Mouse (Mus musculus) layer of hippocampus, adult 2 months (tissue): ENCODE data around the gene Zfp282. TPM values are rescaled to one million over a fixed set of nuclear protein-coding genes. Genes with fewer than 3 reads are reported as not detected.
A peak's percentile ranks its signal among the peaks of the same experiment; 100 is the strongest.

Experiments
- DNase-seq, 2 experiments: peaks; one replicate each; pipeline ENCODE4 v3.0.0; 2022; ENCODE audit warnings: low spot score in 2 of 2
- H3K27ac ChIP-seq: fragments of 200-600 bp; 2 replicates; pipeline ENCODE4 v1.8.1; 2022
- H3K4me3 ChIP-seq: fragments of 200-600 bp; 2 replicates; pipeline ENCODE4 v1.8.1; 2022; ENCODE audit warnings: mild to moderate bottlenecking
- CTCF ChIP-seq: fragments of 200-600 bp; conservative IDR thresholded peaks from 2 replicates; pipeline ENCODE4 v1.8.1; 2022; ENCODE audit warnings: antibody characterized with exemption, mild to moderate bottlenecking, moderate library complexity
- total RNA-seq, 2 experiments: library from RNA; stranded (reverse); gene quantifications; 2 replicates each; pipeline ENCODE4 v1.2.3; 2021

Gene Zfp282
- total RNA-seq, 2 experiments from 2014 or later = 13.3 to 13.5 TPM

DNA sequence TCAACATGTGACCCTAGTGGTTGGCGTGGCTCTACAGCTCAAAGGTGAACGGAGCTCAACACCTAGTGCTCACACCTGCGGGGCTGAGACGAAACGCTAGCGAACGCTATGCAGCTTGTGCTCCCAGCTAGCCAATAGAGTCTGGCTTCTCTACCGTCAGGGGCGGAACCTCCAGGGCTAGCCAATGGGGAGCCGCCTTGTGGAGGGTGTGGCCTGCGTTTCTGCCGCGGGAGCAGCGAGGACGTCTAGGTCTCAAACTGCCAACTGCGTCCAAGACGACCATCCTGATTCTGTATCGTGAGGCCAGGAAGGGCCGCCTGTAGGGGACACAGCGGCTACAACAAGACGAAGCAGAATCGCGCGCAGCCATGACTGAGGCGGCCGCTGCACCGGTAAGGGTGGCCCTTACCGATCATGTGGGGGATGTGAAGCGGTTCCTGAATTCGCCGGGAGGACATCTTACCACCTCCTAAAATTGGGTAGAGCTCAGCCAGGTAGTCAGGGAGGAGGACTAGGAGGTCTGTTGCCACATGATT lies 76.3 kb downstream of the Zfp282 start, which contains the start of gene Zfp956:
Gene Zfp956, plus strand, starts transcription at position 200 of the 536 bp plus-strand sequence.
- peak within 1 kb of the TSS; percentile 83 for H3K27ac ChIP-seq
- peak within 1 kb of the TSS; percentile 71 for H3K4me3 ChIP-seq
- TF ChIP-seq CTCF = peak; percentile 41
- DNase-seq = peak; percentile 94 to 95

DNA sequence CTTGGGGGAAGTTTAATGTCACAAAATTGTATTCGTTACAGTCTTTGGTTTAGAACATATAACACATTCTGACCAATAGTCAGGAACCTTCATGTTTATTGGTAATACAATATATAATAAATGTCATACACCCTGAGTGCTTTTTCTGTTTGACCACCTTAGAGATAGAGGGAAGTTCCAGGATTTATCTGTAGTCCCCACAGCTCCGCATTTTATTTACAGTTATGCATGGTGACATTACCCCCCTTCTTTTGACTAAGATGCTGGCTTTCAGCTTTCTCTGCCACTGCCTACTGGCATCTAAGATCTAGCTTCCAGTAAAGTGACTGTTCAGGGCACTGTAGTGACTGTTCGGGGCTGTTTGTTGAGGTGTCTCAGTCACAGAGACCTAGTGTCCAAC lies 77.4 kb downstream of the Zfp282 start:
- DNase-seq = no peak
- H3K27ac ChIP-seq = no peak overlapping the region
- peak overlapping the region; percentile 71 for H3K4me3 ChIP-seq
- no peak for TF ChIP-seq CTCF

DNA sequence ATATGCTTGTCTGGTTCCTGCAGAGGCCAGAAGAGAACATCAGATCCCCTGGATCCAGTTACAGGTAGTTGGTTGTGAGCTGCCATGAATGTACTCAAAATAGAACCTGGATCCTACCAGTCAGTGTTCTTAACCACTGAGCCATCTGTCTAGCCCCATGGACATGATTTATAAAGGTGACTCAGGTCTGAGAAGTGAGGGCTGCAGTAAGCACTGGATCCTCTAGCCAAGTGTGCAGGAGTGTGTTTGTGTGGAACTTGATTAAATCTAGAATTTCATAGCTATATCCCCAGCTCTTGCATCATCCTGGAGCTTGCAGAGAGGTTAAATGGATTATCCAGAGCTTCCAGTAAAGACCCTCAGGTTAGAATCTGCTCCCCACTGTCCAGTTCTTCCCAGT lies 80.8 kb downstream of the Zfp282 start:
- Histone ChIP-seq H3K4me3 (no peak overlapping the region), H3K27ac (no peak overlapping the region)
- TF ChIP-seq CTCF = no peak
- no peak for DNase-seq

Other genes starting within 250 kb of the Zfp282 start
- 10 to 100 TPM; 58.2 to 62.5 TPM for gene Pdia4, start 63.8 kb upstream of the Zfp282 start, total RNA-seq
- gene Zfp786, start 46.3 kb upstream of the Zfp282 start, total RNA-seq = 1 to 10 TPM; 5.5 to 6.5 TPM
- gene Zfp398, start 41.5 kb upstream of the Zfp282 start, total RNA-seq = 10 to 100 TPM; 21.9 to 22.5 TPM
- gene Zfp212, start 43.3 kb downstream of the Zfp282 start, total RNA-seq = 10 to 100 TPM; 20.6 to 22.0 TPM
- 10 to 100 TPM; 25.1 to 26.2 TPM for gene Zfp956, start 76.2 kb downstream of the Zfp282 start, total RNA-seq
- 10 to 100 TPM; 36.8 to 37.4 TPM for gene Zfp777, start 171.7 kb downstream of the Zfp282 start, total RNA-seq
- gene Zfp746, start 209.4 kb downstream of the Zfp282 start, total RNA-seq = 10 to 100 TPM; 31.3 to 34.4 TPM